Mouse (Mus musculus): ENCODE results near the gene Csnk1e. TPM values are rescaled to one million over a fixed set of nuclear protein-coding genes. Genes with fewer than 3 reads are reported as not detected.

Gene Csnk1e
- total and polyA plus RNA-seq, 3 experiments: 10.4 to 46.7 (median 16.8) TPM

GRCm38 (mm10) chr15:79439386-79439785 lies 16.0 kb downstream of the Csnk1e start:
- Histone ChIP-seq H3K36me3 (replicated peaks in 1 of 2; ENCODE audit: control insufficient read depth in 1 of 2, insufficient read depth in 1 of 2, low read length in 1 of 2) (peaks cover 7 to 43% of the 10 kb centered on the region in 2 experiments), H3K79me2 (replicated peaks; ENCODE audit: control insufficient read depth, extremely low read depth, insufficient read depth, poor library complexity, severe bottlenecking) (no peaks in the 10 kb centered on the region), H3K27ac (ENCODE audit: insufficient read depth, low read depth) (no peak overlapping the region), H3K27me3 (replicated peaks) (peaks cover 39% of the 10 kb centered on the region), H3K4me3 (replicated peaks in 1 of 3; ENCODE audit: low read depth in 2 of 3, low read length in 2 of 3, poor library complexity in 1 of 3) (no peak overlapping the region), H3K4me1 (ENCODE audit: control insufficient read depth in 1 of 2, insufficient read depth in 2 of 2) (peaks cover 0 to 5% of the 10 kb centered on the region in 2 experiments; a peak in 1 of 4 replicates), H3K9me3 (replicated peaks; ENCODE audit: low read length) (no peaks in the 10 kb centered on the region), H3K4me2 (ENCODE audit: insufficient read depth, low read depth, poor library complexity, severe bottlenecking) (no peak overlapping the region), H3K9ac (ENCODE audit: insufficient read depth, low read depth) (no peak overlapping the region)
- dilution Hi-C loops (cut with MboI; ENCODE audit: extremely low pct_ligation_motif_present, extremely low pct_unique_long_range_greater_than_20kb, low sequenced_read_pairs): no loop called here
- DNase-seq (ENCODE audit: extremely low read depth): no peak
- in situ Hi-C loops (cut with MboI; ENCODE audit: low pct_ligation_motif_present, low pct_unique_long_range_greater_than_20kb, low sequenced_read_pairs): no loop called here
- no peak for TF ChIP-seq MAFK (IDR thresholded peaks at IDR 0.05; ENCODE audit: insufficient replicate concordance, low read length)
- TF ChIP-seq USF2 (conservative IDR thresholded peaks at IDR 0.05; ENCODE audit: low read depth, low read length): no peak
- TF ChIP-seq MAZ (IDR thresholded peaks at IDR 0.05; ENCODE audit: low read depth, low read length): no peak

GRCm38 (mm10) chr15:79438816-79439215 lies 16.6 kb downstream of the Csnk1e start:
- no peak for DNase-seq (ENCODE audit: extremely low read depth)
- Histone ChIP-seq H3K4me3 (replicated peaks in 1 of 3; ENCODE audit: low read depth in 2 of 3, low read length in 2 of 3, poor library complexity in 1 of 3) (no peak overlapping the region), H3K79me2 (replicated peaks; ENCODE audit: control insufficient read depth, extremely low read depth, insufficient read depth, poor library complexity, severe bottlenecking) (no peaks in the 10 kb centered on the region), H3K9me3 (replicated peaks; ENCODE audit: low read length) (no peaks in the 10 kb centered on the region), H3K27me3 (replicated peaks) (peaks cover 34% of the 10 kb centered on the region), H3K4me2 (ENCODE audit: insufficient read depth, low read depth, poor library complexity, severe bottlenecking) (no peak overlapping the region), H3K4me1 (ENCODE audit: control insufficient read depth in 1 of 2, insufficient read depth in 2 of 2) (peaks cover 0 to 5% of the 10 kb centered on the region in 2 experiments; a peak in 1 of 4 replicates), H3K36me3 (replicated peaks in 1 of 2; ENCODE audit: control insufficient read depth in 1 of 2, insufficient read depth in 1 of 2, low read length in 1 of 2) (peaks cover 9 to 47% of the 10 kb centered on the region in 2 experiments), H3K9ac (ENCODE audit: insufficient read depth, low read depth) (no peak overlapping the region), H3K27ac (ENCODE audit: insufficient read depth, low read depth) (no peak overlapping the region)
- in situ Hi-C loops (cut with MboI; ENCODE audit: low pct_ligation_motif_present, low pct_unique_long_range_greater_than_20kb, low sequenced_read_pairs): no loop called here
- dilution Hi-C loops (cut with MboI; ENCODE audit: extremely low pct_ligation_motif_present, extremely low pct_unique_long_range_greater_than_20kb, low sequenced_read_pairs): no loop called here
- TF ChIP-seq MXI1 (IDR thresholded peaks at IDR 0.05; ENCODE audit: low read depth, low read length): no peak
- TF ChIP-seq MYC (IDR thresholded peaks at IDR 0.05; ENCODE audit: low read depth, low read length): no peak
- no peak for TF ChIP-seq TCF12 (IDR thresholded peaks at IDR 0.05; ENCODE audit: low read depth, low read length)
- no peak for TF ChIP-seq PAX5 (IDR thresholded peaks at IDR 0.05; ENCODE audit: low read length)
- no peak for TF ChIP-seq ZC3H11A (IDR thresholded peaks at IDR 0.05; ENCODE audit: low read depth, low read length)
- no peak for TF ChIP-seq SMC3 (IDR thresholded peaks at IDR 0.05; ENCODE audit: low read depth, low read length)
- no peak for TF ChIP-seq E2F4 (IDR thresholded peaks at IDR 0.05; ENCODE audit: insufficient replicate concordance, low read depth, low read length)
- TF ChIP-seq CHD1 (IDR thresholded peaks at IDR 0.05; ENCODE audit: low read depth, low read length): no peak
- TF ChIP-seq HCFC1 (IDR thresholded peaks at IDR 0.05; ENCODE audit: low read depth, low read length): no peak
- TF ChIP-seq CTCF (conservative IDR thresholded peaks at IDR 0.05 in 1 of 2, IDR thresholded peaks at IDR 0.05 in 1 of 2; ENCODE audit: low read depth in 2 of 2, low read length in 2 of 2): no peak
- no peak for TF ChIP-seq RCOR1 (conservative IDR thresholded peaks at IDR 0.05; ENCODE audit: low read depth, low read length)
- TF ChIP-seq MAZ (IDR thresholded peaks at IDR 0.05; ENCODE audit: low read depth, low read length): no peak
- no peak for TF ChIP-seq RAD21 (IDR thresholded peaks at IDR 0.05; ENCODE audit: low read depth, low read length)
- TF ChIP-seq CHD2 (IDR thresholded peaks at IDR 0.05; ENCODE audit: low read length): no peak
- no peak for TF ChIP-seq USF1 (IDR thresholded peaks at IDR 0.05; ENCODE audit: low read depth, low read length)
- no peak for TF ChIP-seq NELFE (IDR thresholded peaks at IDR 0.05; ENCODE audit: low read depth, low read length)
- TF ChIP-seq MEF2A (IDR thresholded peaks at IDR 0.05; ENCODE audit: borderline replicate concordance, low read depth, low read length): no peak
